Mouse (Mus musculus) CH12.LX (cell line): ENCODE results near the gene Tapt1. TPM values are rescaled to one million over a fixed set of nuclear protein-coding genes. Genes with fewer than 3 reads are reported as not detected.

Source experiments
- DNase-seq: peaks from one replicate; pipeline ENCODE4 v3.0.0-alpha.2; 2013; ENCODE audit errors: extremely low read depth
- H3K27ac ChIP-seq: 2 replicates; pipeline ENCODE4 v1.5.1; 2012; ENCODE audit warnings: low read depth, mild to moderate bottlenecking, control low read depth, moderate library complexity; ENCODE audit not compliant: insufficient read depth
- H3K27me3 ChIP-seq: replicated peaks from 2 replicates; pipeline ENCODE3; 2012; ENCODE audit warnings: inconsistent platforms
- H3K36me3 ChIP-seq, 2 experiments: replicated peaks in 1 of 2; 2 replicates each; pipeline versions ENCODE3 to v1.6.1; 2012; ENCODE audit warnings: inconsistent platforms in 1 of 2, low read length in 1 of 2, mild to moderate bottlenecking in 1 of 2, mixed read lengths in 1 of 2, moderate library complexity in 1 of 2; ENCODE audit not compliant: control insufficient read depth in 1 of 2, insufficient read depth in 1 of 2
- H3K4me1 ChIP-seq, 2 experiments: 2 replicates each; pipeline ENCODE4 v1.6.1; 2012; ENCODE audit warnings: inconsistent platforms in 1 of 2, moderate library complexity in 1 of 2; ENCODE audit not compliant: insufficient read depth in 2 of 2, control insufficient read depth in 1 of 2
- H3K4me2 ChIP-seq: 2 replicates; pipeline ENCODE4 v1.6.1; 2012; ENCODE audit warnings: low read depth, mild to moderate bottlenecking, control low read depth; ENCODE audit not compliant: poor library complexity, insufficient read depth, severe bottlenecking
- H3K4me3 ChIP-seq, 3 experiments: fragments of 150-350 bp in 1 of 3; sonication (generic) in 1 of 3; replicated peaks in 1 of 3; 2 replicates each; pipeline versions ENCODE3 to v1.5.1; 2011 to 2012; ENCODE audit warnings: low read depth in 2 of 3, low read length in 2 of 3, mild to moderate bottlenecking in 2 of 3, moderate library complexity in 2 of 3, control low read depth in 1 of 3, improper control_type of control experiment in 1 of 3, inconsistent platforms in 1 of 3, mixed read lengths in 1 of 3; ENCODE audit not compliant: poor library complexity in 1 of 3
- H3K79me2 ChIP-seq: replicated peaks from 2 replicates; pipeline ENCODE4 v1.6.1; 2012; ENCODE audit warnings: mild to moderate bottlenecking, moderate library complexity; ENCODE audit not compliant: control insufficient read depth, poor library complexity, insufficient read depth, severe bottlenecking; ENCODE audit errors: extremely low read depth
- H3K9ac ChIP-seq: 2 replicates; pipeline ENCODE4 v1.6.1; 2012; ENCODE audit warnings: low read depth, mild to moderate bottlenecking, control low read depth, moderate library complexity; ENCODE audit not compliant: insufficient read depth
- H3K9me3 ChIP-seq: replicated peaks from 2 replicates; pipeline ENCODE3; 2012; ENCODE audit warnings: low read length, inconsistent platforms, mixed read lengths
- CHD2 ChIP-seq: IDR thresholded peaks from 2 replicates; pipeline ENCODE4 v1.6.1; 2011; ENCODE audit warnings: low read length, improper control_type of control experiment
- CTCF ChIP-seq, 2 experiments: IDR thresholded peaks in 1 of 2; conservative IDR thresholded peaks in 1 of 2; 2 replicates each; pipeline ENCODE4 v1.5.1; 2011 to 2012; ENCODE audit warnings: low read depth in 2 of 2, low read length in 2 of 2, improper control_type of control experiment in 1 of 2, inconsistent platforms in 1 of 2, mild to moderate bottlenecking in 1 of 2, moderate library complexity in 1 of 2
- E2F4 ChIP-seq: IDR thresholded peaks from 2 replicates; pipeline ENCODE4 v1.6.1; 2011; ENCODE audit warnings: low read depth, low read length, improper control_type of control experiment; ENCODE audit not compliant: insufficient replicate concordance
- ELF1 ChIP-seq: IDR thresholded peaks from 2 replicates; pipeline ENCODE4 v1.6.1; 2014; ENCODE audit warnings: low read depth, mild to moderate bottlenecking, inconsistent platforms, low read length, improper control_type of control experiment
- HCFC1 ChIP-seq: IDR thresholded peaks from 2 replicates; pipeline ENCODE4 v1.6.1; 2012; ENCODE audit warnings: low read depth, mild to moderate bottlenecking, inconsistent platforms, low read length, improper control_type of control experiment
- IRF4 ChIP-seq: IDR thresholded peaks from 2 replicates; pipeline ENCODE4 v1.6.1; 2014; ENCODE audit warnings: low read depth, mild to moderate bottlenecking, inconsistent platforms, low read length, improper control_type of control experiment
- JUND ChIP-seq: conservative IDR thresholded peaks from 2 replicates; pipeline ENCODE4 v1.6.1; 2011; ENCODE audit warnings: low read depth, low read length, improper control_type of control experiment
- MAZ ChIP-seq: IDR thresholded peaks from 2 replicates; pipeline ENCODE4 v1.6.1; 2012; ENCODE audit warnings: low read depth, mild to moderate bottlenecking, inconsistent platforms, low read length, improper control_type of control experiment, moderate library complexity
- MXI1 ChIP-seq: IDR thresholded peaks from 2 replicates; pipeline ENCODE4 v1.6.1; 2011; ENCODE audit warnings: mild to moderate bottlenecking, low read depth, low read length, improper control_type of control experiment
- MYC ChIP-seq: IDR thresholded peaks from 2 replicates; pipeline ENCODE4 v1.6.1; 2011; ENCODE audit warnings: low read depth, mild to moderate bottlenecking, improper control_type of control experiment, low read length
- NELFE ChIP-seq: IDR thresholded peaks from 2 replicates; pipeline ENCODE4 v1.6.1; 2011; ENCODE audit warnings: low read depth, low read length, improper control_type of control experiment
- RAD21 ChIP-seq: IDR thresholded peaks from 2 replicates; pipeline ENCODE4 v1.6.1; 2011; ENCODE audit warnings: low read depth, mild to moderate bottlenecking, low read length, improper control_type of control experiment, moderate library complexity
- TCF12 ChIP-seq: IDR thresholded peaks from 2 replicates; pipeline ENCODE4 v1.6.1; 2014; ENCODE audit warnings: low read depth, mild to moderate bottlenecking, inconsistent platforms, low read length, improper control_type of control experiment
- UBTF ChIP-seq: IDR thresholded peaks from 2 replicates; pipeline ENCODE4 v1.6.1; 2012; ENCODE audit warnings: low read depth, mild to moderate bottlenecking, inconsistent platforms, low read length, improper control_type of control experiment, moderate library complexity
- USF1 ChIP-seq: IDR thresholded peaks from 2 replicates; pipeline ENCODE4 v1.6.1; 2014; ENCODE audit warnings: low read depth, mild to moderate bottlenecking, inconsistent platforms, low read length, improper control_type of control experiment
- ZC3H11A ChIP-seq: IDR thresholded peaks from 2 replicates; pipeline ENCODE4 v1.6.1; 2012; ENCODE audit warnings: low read depth, mild to moderate bottlenecking, inconsistent platforms, low read length, improper control_type of control experiment
- ZNF384 ChIP-seq: IDR thresholded peaks from 2 replicates; pipeline ENCODE4 v1.6.1; 2012; ENCODE audit warnings: low read depth, low read length, improper control_type of control experiment, inconsistent platforms
- dilution Hi-C: fragments of 300-500 bp; cut with MboI; formaldehyde crosslinking; loops from 2 replicates; pipeline ENCODE4 v1.14.3; 2020; ENCODE audit warnings: low sequenced_read_pairs; ENCODE audit not compliant: extremely low pct_unique_long_range_greater_than_20kb, extremely low pct_ligation_motif_present
- in situ Hi-C: fragments of 300-500 bp; cut with MboI; formaldehyde crosslinking; loops from 3 replicates; pipeline ENCODE4 v1.14.3; 2019; ENCODE audit warnings: low sequenced_read_pairs, low pct_ligation_motif_present, low pct_unique_long_range_greater_than_20kb, mixed read lengths
- polyA plus RNA-seq: library from polyadenylated mRNA; unstranded; fragments of >175 nt; gene quantifications from 2 replicates; pipeline ENCODE4 v1.2.1, GENCODE M21; 2012; ENCODE audit warnings: low read depth; ENCODE audit not compliant: insufficient read length
- total RNA-seq, 2 experiments: library from RNA; depleted of rRNA; stranded (reverse); fragments of 300-350 nt in 1 of 2; fragments of >200 nt in 1 of 2; gene quantifications; 2 replicates each; pipeline ENCODE4 v1.2.3; 2012 to 2014

Gene Tapt1
- total and polyA plus RNA-seq, 3 experiments = 15.7 to 40.8 (median 33.5) TPM

- dilution Hi-C loops = no loop called here
- in situ Hi-C loops = no loop called here
- no peaks in the 10 kb centered on the region for H3K27me3 ChIP-seq
- H3K4me3 ChIP-seq = no peak overlapping the region
- H3K9ac ChIP-seq = no peak overlapping the region
- H3K79me2 ChIP-seq = no peaks in the 10 kb centered on the region
- peaks cover 3 to 12% of the 10 kb centered on the region in 2 experiments; a peak in 3 of 4 replicates for H3K4me1 ChIP-seq
- no peak for DNase-seq
- H3K9me3 ChIP-seq = peaks cover 3% of the 10 kb centered on the region
- no peak overlapping the region for H3K4me2 ChIP-seq
- no peaks in the 10 kb centered on the region for H3K36me3 ChIP-seq
- H3K27ac ChIP-seq = no peak overlapping the region
- TF ChIP-seq UBTF = no peak
- TF ChIP-seq NELFE = no peak
- TF ChIP-seq CTCF (conservative IDR thresholded peaks at IDR 0.05 in 1 of 2, IDR thresholded peaks at IDR 0.05 in 1 of 2; ENCODE audit: low read depth in 2 of 2, low read length in 2 of 2) = no peak
- TF ChIP-seq IRF4 = no peak
- no peak for TF ChIP-seq TCF12
- TF ChIP-seq ZNF384 = no peak
- TF ChIP-seq CHD2 = no peak
- TF ChIP-seq ELF1 = no peak
- no peak for TF ChIP-seq RAD21
- no peak for TF ChIP-seq ZC3H11A
These were observed 78.7 kb downstream of the Tapt1 start for GRCm38 (mm10) chr5:44147732-44148131.

GRCm38 (mm10) chr5:44146437-44147332, 79.7 kb downstream of the Tapt1 start:
- Histone ChIP-seq H3K9ac (no peak overlapping the region), H3K27me3 (no peaks in the 10 kb centered on the region), H3K79me2 (no peaks in the 10 kb centered on the region), H3K9me3 (peaks cover 3% of the 10 kb centered on the region), H3K4me2 (no peak overlapping the region), H3K4me1 (peaks cover 3 to 12% of the 10 kb centered on the region in 2 experiments; a peak in 3 of 4 replicates), H3K36me3 (no peaks in the 10 kb centered on the region), H3K4me3 (no peak overlapping the region)
- DNase-seq = no peak
- in situ Hi-C loops (no loop called here), dilution Hi-C loops (no loop called here)
- TF ChIP-seq E2F4 = no peak
- no peak for TF ChIP-seq JUND
- no peak for TF ChIP-seq MAZ
- no peak for TF ChIP-seq MYC
- TF ChIP-seq MXI1 = no peak
- TF ChIP-seq HCFC1 = no peak
- TF ChIP-seq USF1 = no peak
- TF ChIP-seq, all 38 proteins: peak for 0
- H3K27ac ChIP-seq = no peak overlapping the region
